Mouse (Mus musculus) thymus, adult 18-20 months (tissue): Measurements from ENCODE around the gene Bglap2.
"Not testable (repeated sequence)": the region's sequence is repeated elsewhere in the genome, so short reads cannot be mapped to it uniquely, and the experiment has no call there.

ENCODE experiments used
- DNase-seq, 2 experiments: peaks; one replicate each; pipeline ENCODE4 v3.0.0; 2022; ENCODE audit warnings: mixed read lengths in 2 of 2

The Bglap2 gene

GRCm38 (mm10) chr3:88378599-88378998, at the start of gene Bglap2:
Gene Bglap2 (minus strand): TSS chr3:88378699.
- not testable (repeated sequence) for DNase-seq

- DNase-seq: no peak
Measured at GRCm38 (mm10) chr3:88427342-88427905, 48.9 kb upstream of the Bglap2 start.

GRCm38 (mm10) chr3:88425708-88426420, 47.4 kb upstream of the Bglap2 start:
- DNase-seq: no peak

GRCm38 (mm10) chr3:88425330-88425689, 46.8 kb upstream of the Bglap2 start:
- DNase-seq: no peak

GRCm38 (mm10) chr3:88424605-88425329, 46.3 kb upstream of the Bglap2 start, which contains the start of gene Slc25a44:
Gene Slc25a44 (minus strand): TSS chr3:88425139.
- peak; percentile 80 to 92 for DNase-seq

GRCm38 (mm10) chr3:88422020-88422720, 43.7 kb upstream of the Bglap2 start:
- no peak for DNase-seq

GRCm38 (mm10) chr3:88420771-88421170, 42.3 kb upstream of the Bglap2 start:
- DNase-seq: no peak

GRCm38 (mm10) chr3:88418016-88418415, 39.5 kb upstream of the Bglap2 start:
- no peak for DNase-seq

GRCm38 (mm10) chr3:88415668-88416067, 37.2 kb upstream of the Bglap2 start:
- no peak for DNase-seq

GRCm38 (mm10) chr3:88412636-88413035, 34.1 kb upstream of the Bglap2 start:
- no peak for DNase-seq

- DNase-seq: no peak
Measured at GRCm38 (mm10) chr3:88411681-88412080, 33.2 kb upstream of the Bglap2 start.

GRCm38 (mm10) chr3:88410645-88411031, 32.1 kb upstream of the Bglap2 start:
- DNase-seq: peak in 1 of 2 experiments; percentile 24

GRCm38 (mm10) chr3:88409741-88410644, 31.5 kb upstream of the Bglap2 start, which contains the start of gene Pmf1:
Gene Pmf1 (minus strand): TSS chr3:88410331.
- peak; percentile 83 to 89 for DNase-seq

- DNase-seq: no peak
Measured at GRCm38 (mm10) chr3:88408953-88409352, 30.5 kb upstream of the Bglap2 start.

- DNase-seq: no peak
Measured at GRCm38 (mm10) chr3:88407529-88407928, 29.0 kb upstream of the Bglap2 start.

GRCm38 (mm10) chr3:88407090-88407489, 28.6 kb upstream of the Bglap2 start:
- DNase-seq: peak in 1 of 2 experiments; percentile 46

- no peak for DNase-seq
Measured at GRCm38 (mm10) chr3:88403522-88404230, 25.2 kb upstream of the Bglap2 start.

GRCm38 (mm10) chr3:88398666-88399065, 20.2 kb upstream of the Bglap2 start:
- no peak for DNase-seq

- DNase-seq: no peak
Measured at GRCm38 (mm10) chr3:88395742-88396141, 17.2 kb upstream of the Bglap2 start.

- no peak for DNase-seq
Measured at GRCm38 (mm10) chr3:88395288-88395687, 16.8 kb upstream of the Bglap2 start.

- DNase-seq: no peak
Measured at GRCm38 (mm10) chr3:88393776-88394375, 15.4 kb upstream of the Bglap2 start.
